Mouse (Mus musculus) kidney, postnatal 14 days (tissue): ENCODE measurements around the gene Enkur.

ENCODE experiments used
- DNase-seq: peaks from one replicate; pipeline ENCODE4 v3.0.0; 2022; ENCODE audit warnings: mixed read lengths

Enkur gene

DNA sequence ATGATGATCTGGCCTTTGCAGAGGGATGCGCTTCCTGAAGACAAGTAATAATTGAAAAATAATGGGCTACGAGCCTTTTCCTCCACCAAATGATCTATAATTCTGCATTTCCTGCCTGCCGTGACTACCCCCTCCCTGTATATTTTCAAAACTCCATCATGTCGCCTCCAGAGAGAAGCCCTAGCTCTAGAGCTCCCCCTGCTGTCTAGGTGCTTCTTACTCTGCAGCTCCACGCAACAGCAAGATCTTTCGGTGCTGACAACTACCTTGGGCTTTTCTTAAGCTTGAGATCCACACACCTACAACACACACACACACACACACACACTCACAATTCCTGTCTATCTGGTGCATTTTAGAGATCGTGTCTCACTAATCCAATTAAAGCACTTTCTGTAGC, 17.6 kb downstream of the Enkur start:
- DNase-seq, result peak; percentile 64

- no peak for DNase-seq
These were observed 22.4 kb downstream of the Enkur start for GRCm38 (mm10) chr2:21182811-21183210.

DNA sequence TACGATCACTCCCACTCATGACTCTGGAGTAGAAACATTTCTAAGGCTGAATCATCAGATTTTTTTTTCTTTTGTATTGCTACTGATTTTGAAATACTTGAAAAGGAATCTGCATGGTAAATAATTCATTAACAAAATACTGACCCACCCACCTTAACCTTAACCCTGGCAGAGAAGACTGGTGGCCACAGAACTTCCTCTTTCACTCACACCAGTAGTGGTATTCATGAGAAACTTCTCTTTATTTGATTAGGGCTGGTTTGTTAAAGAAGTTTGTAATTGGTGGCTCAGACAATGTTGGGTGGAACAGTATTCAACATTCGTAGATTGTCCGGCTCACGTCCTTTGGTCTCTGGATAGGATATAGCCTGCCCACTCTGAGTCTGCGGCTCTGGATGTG, 26.0 kb downstream of the Enkur start:
- DNase-seq, result no peak

GRCm38 (mm10) chr2:21172797-21173196, 32.4 kb downstream of the Enkur start:
- no peak for DNase-seq

DNA sequence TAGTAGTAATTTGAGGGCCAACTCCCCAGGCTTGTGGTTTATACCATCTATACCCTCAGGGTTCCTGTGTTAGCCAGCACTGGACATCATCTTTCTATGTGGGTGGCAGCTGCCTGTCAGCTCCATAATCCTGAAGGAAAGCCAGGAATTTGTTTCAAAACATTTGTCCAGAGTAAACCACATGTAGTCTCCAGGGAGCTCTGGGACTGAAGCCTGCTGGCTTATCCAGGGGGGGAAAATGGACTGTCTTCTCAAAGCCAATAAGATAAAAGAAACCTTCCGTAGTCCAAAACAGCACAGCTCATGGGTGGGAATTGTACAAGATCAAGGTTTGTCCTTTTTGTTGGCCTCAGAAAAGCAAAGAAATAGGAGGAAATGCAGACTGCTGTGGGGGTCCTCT, 37.2 kb downstream of the Enkur start:
- no peak for DNase-seq

GRCm38 (mm10) chr2:21164296-21164695, 40.9 kb downstream of the Enkur start:
- no peak for DNase-seq

GRCm38 (mm10) chr2:21153469-21153868, 51.7 kb downstream of the Enkur start:
- DNase-seq, result no peak

DNA sequence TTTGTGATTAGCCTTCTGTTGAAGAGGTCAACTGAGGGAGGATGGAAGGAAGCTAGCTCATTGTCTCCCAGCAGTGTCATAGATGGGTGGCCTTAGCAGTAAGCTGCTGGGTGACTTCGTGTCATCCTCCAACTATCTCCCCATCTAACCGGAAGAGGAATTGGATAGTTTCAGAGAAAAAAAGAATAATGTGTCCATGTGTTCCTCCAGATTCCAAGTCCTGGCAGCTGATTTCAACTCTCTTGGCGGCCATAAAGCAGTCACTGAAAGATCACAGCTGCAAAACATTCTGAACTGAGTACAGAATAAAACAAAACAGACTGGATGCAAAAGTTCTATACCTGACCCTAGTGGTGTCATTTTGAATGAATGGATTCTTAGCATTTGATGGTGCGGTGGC, 58.0 kb downstream of the Enkur start:
- DNase-seq, result peak; percentile 41

GRCm38 (mm10) chr2:21146486-21146885, 58.7 kb downstream of the Enkur start:
- no peak for DNase-seq

DNA sequence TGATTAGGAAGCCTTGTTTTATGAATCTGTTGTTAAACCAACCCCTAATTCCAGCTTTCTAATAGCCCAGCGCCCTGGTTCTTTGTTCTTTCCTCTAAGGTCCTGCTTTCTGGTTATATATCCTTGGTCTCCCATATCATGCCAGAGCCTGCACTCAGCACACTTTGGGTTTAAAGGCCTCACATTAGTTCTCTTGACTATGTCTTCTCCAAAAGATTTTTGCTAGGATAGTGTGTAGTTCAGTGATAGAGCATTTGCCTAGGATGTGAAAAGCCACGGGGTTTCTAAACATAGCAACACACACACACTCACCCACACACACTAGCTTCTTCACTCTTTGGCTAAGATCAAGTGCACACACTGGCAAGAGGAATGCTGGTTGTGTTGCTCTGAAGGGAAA, 62.5 kb downstream of the Enkur start:
- DNase-seq, result no peak

DNA sequence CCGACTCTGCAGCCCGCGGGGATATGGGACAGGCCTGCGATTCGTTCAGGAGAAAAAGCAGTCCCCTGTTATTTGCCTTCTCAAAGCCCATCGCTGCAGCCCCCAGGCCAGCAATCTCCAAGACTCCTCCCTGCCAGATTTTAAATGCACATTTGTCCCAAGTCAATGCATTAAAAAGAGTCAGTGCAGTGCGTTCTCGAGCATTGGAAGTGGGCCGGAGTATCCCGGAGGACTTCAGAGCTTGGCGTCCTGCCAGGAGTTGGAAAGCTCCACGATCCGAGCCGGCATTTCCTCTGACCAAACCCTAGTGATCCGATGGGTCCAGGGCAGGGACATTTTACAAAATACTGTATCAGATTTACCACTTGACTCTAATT, 63.0 kb downstream of the Enkur start:
- DNase-seq, result peak; percentile 82

DNA sequence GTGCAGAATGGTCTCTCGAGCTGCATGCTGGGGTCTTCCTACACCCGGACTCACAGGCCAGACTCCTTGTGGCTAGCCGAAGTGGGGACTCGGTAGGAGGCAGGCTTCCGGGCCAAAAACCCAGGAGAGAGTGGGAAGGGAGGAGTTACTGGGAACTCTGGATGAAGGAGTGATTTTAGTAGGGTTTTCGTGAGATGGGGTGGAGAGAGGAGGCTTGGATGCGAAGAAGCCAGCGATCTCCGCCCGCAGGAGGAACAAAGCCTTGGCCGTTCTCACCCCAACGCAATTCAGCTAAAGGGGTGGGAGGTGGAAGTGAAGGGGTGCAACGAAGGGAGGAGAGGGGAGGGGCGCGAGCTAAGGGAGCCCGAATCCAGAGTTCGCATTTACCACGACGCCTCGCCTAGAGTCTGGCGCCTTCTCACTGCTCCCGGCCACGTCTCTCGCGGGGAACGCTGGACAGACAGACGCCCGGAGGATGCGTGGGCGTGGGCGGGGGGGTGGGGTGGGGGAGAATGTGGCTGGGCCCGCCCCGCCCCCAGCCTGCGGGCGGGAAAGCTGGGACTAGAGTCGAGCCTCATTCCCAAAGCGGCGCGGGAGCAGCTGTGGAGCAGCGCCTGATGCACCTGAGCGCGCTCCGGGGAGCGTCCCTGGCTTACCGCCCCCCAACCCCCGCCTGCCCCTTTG, 63.5 kb downstream of the Enkur start:
- peak; percentile 38 for DNase-seq

- no peak for DNase-seq
These were observed 64.0 kb downstream of the Enkur start for GRCm38 (mm10) chr2:21141189-21141519.
